Mouse (Mus musculus): ENCODE data around the gene F13b.

DNA sequence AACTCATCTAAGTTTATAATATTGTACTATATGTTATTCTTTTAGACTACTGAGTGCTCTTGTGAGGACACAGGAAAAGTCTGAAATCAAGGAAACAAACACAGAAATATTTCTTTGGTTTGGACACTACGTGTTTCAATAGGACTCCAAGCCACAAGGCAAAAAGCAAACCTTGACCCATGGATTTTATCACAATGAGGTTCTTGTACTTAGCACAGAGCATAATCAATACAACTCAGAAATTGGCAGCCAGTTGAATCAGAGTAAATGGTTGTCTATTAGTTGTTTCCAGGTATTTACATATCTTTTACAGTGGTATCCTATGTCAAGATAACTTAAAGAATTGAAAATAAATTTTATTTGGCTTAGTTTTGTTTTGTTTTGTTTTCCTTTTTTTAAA, 49.8 kb downstream of the F13b start:
- TF ChIP-seq CTCF (IDR thresholded peaks at IDR 0.05) (no peak), EP300 (IDR thresholded peaks at IDR 0.05) (no peak)
